Mouse (Mus musculus) hindbrain, embryonic 16.5 days (tissue): ENCODE measurements at regions not wholly inside any gene's neighbourhood (a gene's known extent, or its start where the extent isn't known, plus 50 kb on each side); places are given as distances from the start of the nearest gene placed in this dataset.

Source experiments
- ATAC-seq: fragments of 200-750 bp; cut with Nextera tagmentation; 2 replicates; pipeline ENCODE4 v1.8.0; 2017; ENCODE audit warnings: moderate TSS enrichment, moderate library complexity
- H3K27ac ChIP-seq: fragments of 300-500 bp; sonication (generic); 2 replicates; pipeline ENCODE4 v1.5.1; 2014; ENCODE audit warnings: low read depth, mild to moderate bottlenecking, control low read depth, low read length, moderate library complexity
- H3K27me3 ChIP-seq: fragments of 300-500 bp; sonication (generic); replicated peaks from 2 replicates; pipeline ENCODE4 v1.6.1; 2014; ENCODE audit warnings: low read length; ENCODE audit not compliant: control insufficient read depth, insufficient read depth
- H3K36me3 ChIP-seq: fragments of 300-500 bp; sonication (generic); 2 replicates; pipeline ENCODE4 v1.6.1; 2014; ENCODE audit warnings: mild to moderate bottlenecking, low read length, moderate library complexity, mixed read lengths; ENCODE audit not compliant: control insufficient read depth, insufficient read depth
- H3K4me1 ChIP-seq: fragments of 300-500 bp; sonication (generic); 2 replicates; pipeline ENCODE4 v1.6.1; 2014; ENCODE audit warnings: low read depth, low read length; ENCODE audit not compliant: control insufficient read depth, insufficient read depth
- H3K4me2 ChIP-seq: fragments of 300-500 bp; sonication (generic); 2 replicates; pipeline ENCODE4 v1.6.1; 2014; ENCODE audit warnings: mild to moderate bottlenecking, low read length, control low read depth, moderate library complexity
- H3K4me3 ChIP-seq: fragments of 300-500 bp; sonication (generic); 2 replicates; pipeline ENCODE4 v1.5.1; 2014; ENCODE audit warnings: mild to moderate bottlenecking, low read length, control low read depth, moderate library complexity
- H3K9ac ChIP-seq: fragments of 300-500 bp; sonication (generic); 2 replicates; pipeline ENCODE4 v1.6.1; 2014; ENCODE audit warnings: low read depth, mild to moderate bottlenecking, control low read depth, low read length, moderate library complexity
- H3K9me3 ChIP-seq: fragments of 300-500 bp; sonication (generic); 2 replicates; pipeline ENCODE4 v1.6.1; 2014; ENCODE audit warnings: mild to moderate bottlenecking, low read length, moderate library complexity; ENCODE audit not compliant: control insufficient read depth
- WGBS: fragments of 180-500 bp; shearing (Covaris S2); extraction: QIAGEN DNeasy Blood & Tissue Kit; methylation state at CpG from one replicate; pipeline ENCODE4 v1.1.7; 2014; 5-methylcytosine and 5-hydroxymethylcytosine counted together

DNA sequence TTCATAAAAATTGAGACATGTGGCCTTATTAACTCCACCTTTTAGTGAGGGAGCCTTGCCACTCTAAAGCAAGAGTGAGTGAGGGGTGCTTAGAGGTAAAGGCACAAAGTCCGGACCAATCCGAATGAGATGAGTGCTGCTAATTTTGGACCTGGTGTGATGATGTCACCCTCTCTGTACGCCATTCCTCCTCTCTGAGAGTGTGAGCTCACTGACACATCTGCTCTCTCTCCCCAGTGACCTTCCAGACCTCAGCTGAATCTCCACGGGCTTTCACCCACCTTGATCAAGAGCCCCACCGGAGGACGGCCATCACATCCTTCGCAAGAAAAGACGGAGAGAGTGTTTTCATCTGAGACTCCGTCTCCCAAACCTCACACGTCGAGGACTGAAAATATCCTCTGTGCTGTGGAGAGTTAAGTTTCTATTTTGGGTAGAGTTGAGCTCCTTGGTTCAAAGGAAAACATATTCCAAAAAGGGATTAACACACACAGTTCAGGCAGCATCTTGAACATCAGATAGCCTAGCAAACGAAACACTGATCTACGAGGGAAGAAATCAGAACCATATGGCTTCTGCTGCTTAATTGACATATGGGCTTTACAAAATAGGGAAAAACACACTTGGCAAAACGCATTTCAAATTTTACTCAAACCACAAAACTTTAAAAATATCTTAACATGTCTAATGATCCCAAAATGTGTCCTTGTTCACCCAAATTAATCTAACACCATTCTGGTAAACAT is 96.2 kb upstream of the 3110018I06Rik start:
- Histone ChIP-seq H3K9ac (no peak overlapping the region), H3K9me3 (no peaks in the 10 kb centered on the region), H3K27me3 (no peaks in the 10 kb centered on the region), H3K4me2 (no peak overlapping the region), H3K4me1 (no peaks in the 10 kb centered on the region), H3K36me3 (no peaks in the 10 kb centered on the region), H3K4me3 (no peak overlapping the region), H3K27ac (no peak overlapping the region)
- ATAC-seq, result no peak
- 79% methylated on average over 14 of the region's 14 CpGs for WGBS

DNA sequence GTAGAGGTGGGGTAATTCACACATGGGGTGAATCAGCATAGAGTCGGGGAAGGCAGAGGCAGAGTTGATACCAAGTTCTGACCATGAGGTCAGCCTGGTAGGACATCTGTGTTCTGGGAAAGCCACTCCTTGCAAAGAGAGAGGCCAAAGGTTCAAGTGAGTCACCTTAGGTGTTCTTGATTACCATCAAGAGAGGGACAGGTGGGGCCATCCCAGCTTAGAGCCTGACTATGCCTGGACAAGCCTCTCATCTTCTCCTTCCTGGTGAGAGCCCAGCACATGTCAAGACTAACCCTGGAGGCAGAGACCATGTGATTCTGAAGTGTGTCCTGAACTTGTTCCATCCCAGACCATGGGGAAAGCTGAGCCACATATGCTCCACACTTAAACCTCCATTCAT is 94.0 kb upstream of the 3110018I06Rik start:
- no peak for ATAC-seq

DNA sequence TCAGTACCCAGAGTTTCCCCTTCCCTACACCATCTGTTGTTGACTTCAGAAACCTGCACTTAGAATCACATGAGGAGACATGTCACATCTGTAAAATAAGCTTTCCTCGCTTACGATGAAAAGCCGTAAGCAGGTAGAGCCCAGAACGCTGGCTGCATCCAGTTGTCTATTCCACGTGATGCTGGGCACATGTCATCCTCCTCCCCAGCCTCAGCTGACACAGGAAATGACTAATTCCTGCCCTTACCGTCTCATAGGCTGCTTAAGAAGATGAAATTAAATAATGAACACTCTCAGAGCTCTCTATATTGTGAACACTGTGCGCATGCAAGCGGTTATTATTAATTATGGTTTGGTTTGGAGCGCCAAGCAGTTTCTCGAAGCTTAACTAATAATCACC is 83.6 kb upstream of the 3110018I06Rik start:
- Histone ChIP-seq H3K27ac (no peak overlapping the region), H3K27me3 (no peaks in the 10 kb centered on the region), H3K9ac (no peak overlapping the region), H3K36me3 (no peaks in the 10 kb centered on the region), H3K4me3 (no peak overlapping the region), H3K4me2 (no peak overlapping the region), H3K4me1 (no peaks in the 10 kb centered on the region), H3K9me3 (no peaks in the 10 kb centered on the region)
- WGBS, result 78% methylated on average over 10 of the region's 10 CpGs
- ATAC-seq, result no peak

More for the DNA sequence above, 94.0 kb upstream of the 3110018I06Rik start:
- H3K4me2 ChIP-seq, result no peak overlapping the region
- no peaks in the 10 kb centered on the region for H3K4me1 ChIP-seq
- H3K36me3 ChIP-seq, result no peaks in the 10 kb centered on the region
- H3K4me3 ChIP-seq, result no peak overlapping the region
- H3K9me3 ChIP-seq, result no peaks in the 10 kb centered on the region
- no peak overlapping the region for H3K9ac ChIP-seq
- 85% methylated on average over 1 of the region's 1 CpGs for WGBS
- H3K27ac ChIP-seq, result no peak overlapping the region
- H3K27me3 ChIP-seq, result no peaks in the 10 kb centered on the region

DNA sequence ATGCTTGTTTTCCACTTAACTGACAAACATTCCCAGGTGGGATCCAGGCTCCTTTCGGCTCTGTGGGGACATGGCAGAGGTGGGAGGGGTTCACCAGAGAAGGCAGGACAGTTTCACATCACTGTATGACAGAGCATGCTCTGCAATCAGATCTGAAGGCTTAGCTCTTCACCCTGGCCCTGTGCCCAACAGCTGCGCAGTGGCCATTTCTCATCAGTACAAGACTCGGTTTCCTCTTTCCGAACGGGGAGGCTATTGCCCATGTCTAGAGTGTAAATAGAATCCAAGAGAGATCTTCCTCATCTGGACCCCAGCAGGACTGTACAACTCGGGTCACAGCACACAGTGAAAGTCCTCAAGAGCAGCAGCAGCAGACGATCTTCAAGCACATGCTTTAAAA is 64.5 kb upstream of the 3110018I06Rik start:
- Histone ChIP-seq H3K9ac (no peak overlapping the region), H3K9me3 (no peaks in the 10 kb centered on the region), H3K27ac (no peak overlapping the region), H3K27me3 (no peaks in the 10 kb centered on the region), H3K4me3 (no peak overlapping the region), H3K4me1 (no peaks in the 10 kb centered on the region), H3K36me3 (no peaks in the 10 kb centered on the region), H3K4me2 (no peak overlapping the region)
- no peak for ATAC-seq
- whole genome bisulfite sequencing, result 83% methylated on average over 7 of the region's 7 CpGs

DNA sequence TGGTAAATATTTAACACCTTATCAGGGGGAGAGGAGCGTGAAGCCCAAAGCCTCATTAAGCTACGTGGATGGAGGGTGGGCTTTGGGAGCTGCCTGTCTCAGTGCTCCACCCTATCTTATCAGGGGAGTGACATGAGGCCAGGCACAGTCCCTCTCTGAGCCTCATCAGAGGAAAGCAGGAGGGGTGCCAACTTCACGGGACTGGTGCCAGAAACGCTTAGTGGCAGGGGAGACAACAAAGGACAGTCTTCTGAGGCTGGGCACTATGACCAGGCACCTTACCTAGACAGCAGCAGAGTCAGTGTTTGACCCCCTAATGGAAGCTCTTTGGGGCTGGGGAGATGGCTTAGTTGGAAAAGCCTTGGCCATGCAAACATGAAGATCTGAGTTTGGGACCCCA is 49.9 kb upstream of the 3110018I06Rik start:
- Histone ChIP-seq H3K27me3 (no peaks in the 10 kb centered on the region), H3K9me3 (no peaks in the 10 kb centered on the region), H3K4me2 (no peak overlapping the region), H3K4me1 (no peaks in the 10 kb centered on the region), H3K27ac (no peak overlapping the region), H3K9ac (no peak overlapping the region), H3K4me3 (no peak overlapping the region), H3K36me3 (no peaks in the 10 kb centered on the region)
- WGBS, result 70% methylated on average over 4 of the region's 4 CpGs
- no peak for ATAC-seq
